Mouse (Mus musculus) ES-CJ7 (cell line): ENCODE measurements around the gene Nat8f7.
"Not testable (repeated sequence)": the region's sequence is repeated elsewhere in the genome, so short reads cannot be mapped to it uniquely, and the experiment has no call there.

ENCODE experiments used
- DNase-seq: peaks from one replicate; pipeline ENCODE4 v3.0.0; 2011; ENCODE audit warnings: low read depth, low spot score

Nat8f7 gene

DNA sequence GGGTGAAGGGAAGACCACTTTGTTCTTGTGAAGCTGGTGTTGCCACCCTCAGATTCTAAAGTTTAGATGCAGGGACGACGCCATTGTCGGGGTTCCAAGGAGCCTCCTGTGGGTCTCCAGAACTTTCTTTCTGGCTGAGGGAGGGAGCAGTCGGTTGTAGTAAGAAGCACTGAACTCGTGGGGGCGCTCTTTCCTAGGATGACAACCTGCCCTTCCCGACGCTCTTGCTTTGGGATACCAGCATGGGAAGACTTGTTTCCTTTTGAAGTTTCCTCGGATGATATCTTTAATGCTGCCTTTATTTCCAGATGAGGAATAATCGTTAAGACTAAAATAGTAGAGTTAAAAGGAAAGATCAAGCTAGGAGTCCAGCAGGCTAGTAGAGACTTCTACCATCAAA lies at the start of gene Nat8f7:
Gene Nat8f7 (minus strand): TSS at position 101 of the 400 bp plus-strand sequence.
- not testable (repeated sequence) for DNase-seq

DNA sequence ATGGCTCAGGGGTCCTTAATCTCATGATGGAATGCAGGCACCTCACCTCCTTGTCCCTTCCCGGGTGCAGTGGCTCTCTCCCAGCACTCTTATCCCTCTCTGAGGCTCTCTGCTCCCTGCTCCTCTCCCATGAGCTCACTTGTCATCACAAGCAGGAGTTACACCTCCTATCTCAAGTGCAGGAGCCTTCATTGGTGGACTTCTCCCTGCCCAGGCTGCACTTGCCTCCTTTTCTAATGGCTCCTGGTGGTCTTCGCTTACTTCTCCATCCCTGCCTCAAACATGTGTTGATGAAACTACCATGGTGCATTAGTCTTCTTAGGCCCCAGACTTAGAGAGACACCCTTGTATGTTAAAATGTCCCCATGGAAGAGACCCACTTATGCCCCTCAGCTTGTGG lies 49.7 kb upstream of the Nat8f7 start:
- not testable (repeated sequence) for DNase-seq

DNA sequence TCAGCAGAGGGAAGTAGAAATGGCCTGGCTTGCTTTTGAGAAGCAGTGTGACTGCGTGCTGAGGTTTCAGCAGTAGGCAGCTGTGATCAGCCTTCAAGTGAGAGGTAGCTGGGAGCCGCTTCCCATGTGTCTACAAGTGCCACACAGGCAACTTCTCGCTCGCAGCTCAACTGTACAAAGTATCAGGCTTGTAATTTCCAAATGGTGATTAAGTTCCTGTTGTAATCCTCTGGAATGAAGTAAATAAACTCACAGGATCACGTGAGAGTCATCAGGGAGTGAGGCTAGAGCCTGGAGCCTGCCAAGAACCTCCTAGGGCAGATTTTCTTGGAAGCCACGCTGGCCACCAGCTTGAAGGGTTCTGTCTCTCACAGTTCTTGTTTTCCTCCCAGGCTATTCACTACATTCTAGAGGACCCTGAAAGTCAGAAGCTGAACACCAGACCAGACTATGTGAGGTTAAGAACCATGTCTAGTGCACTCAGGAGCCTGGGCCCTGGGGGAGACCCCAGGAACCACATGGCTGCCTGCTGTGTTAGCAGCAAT lies 42.8 kb upstream of the Nat8f7 start:
- not testable (repeated sequence) for DNase-seq

DNA sequence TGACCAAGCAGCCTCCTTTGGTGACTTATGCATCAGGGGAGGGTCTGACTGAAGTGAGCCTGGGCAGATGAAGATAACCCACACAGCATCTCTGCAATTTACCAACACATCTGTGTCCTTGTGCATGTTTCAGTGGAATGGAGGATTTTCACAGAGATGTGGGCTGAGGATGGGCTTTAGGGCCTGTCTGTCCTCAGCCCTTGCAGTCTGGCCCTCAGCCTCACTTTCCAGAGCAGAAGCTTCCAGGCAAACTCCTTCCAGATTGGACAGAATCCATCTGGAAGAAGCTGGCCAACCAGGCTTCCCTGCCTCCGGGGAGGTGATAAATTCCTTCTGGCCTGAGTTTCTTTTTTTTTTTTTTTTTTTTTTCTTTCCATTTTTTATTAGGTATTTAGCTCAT lies 3.4 kb downstream of the Nat8f7 start:
- not testable (repeated sequence) for DNase-seq

DNA sequence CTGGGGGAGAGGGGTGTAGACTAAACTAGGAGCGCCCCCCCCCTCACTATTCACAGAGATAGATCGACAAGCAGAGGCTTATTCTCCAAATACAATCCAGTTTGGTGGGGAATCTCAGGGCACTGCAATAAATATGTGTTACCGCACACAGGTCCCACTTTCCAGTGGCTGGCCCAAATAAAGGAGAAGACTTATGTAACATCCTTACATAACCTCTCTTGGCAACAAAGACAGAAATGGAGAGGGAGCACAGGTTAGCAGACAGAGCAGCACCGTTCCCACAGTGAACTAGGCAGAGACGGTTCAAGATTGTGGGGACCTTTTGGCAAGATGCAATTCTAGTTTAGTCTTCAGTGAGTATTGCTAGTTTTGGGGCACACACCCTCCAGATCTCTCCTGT lies 3.8 kb downstream of the Nat8f7 start:
- not testable (repeated sequence) for DNase-seq

DNA sequence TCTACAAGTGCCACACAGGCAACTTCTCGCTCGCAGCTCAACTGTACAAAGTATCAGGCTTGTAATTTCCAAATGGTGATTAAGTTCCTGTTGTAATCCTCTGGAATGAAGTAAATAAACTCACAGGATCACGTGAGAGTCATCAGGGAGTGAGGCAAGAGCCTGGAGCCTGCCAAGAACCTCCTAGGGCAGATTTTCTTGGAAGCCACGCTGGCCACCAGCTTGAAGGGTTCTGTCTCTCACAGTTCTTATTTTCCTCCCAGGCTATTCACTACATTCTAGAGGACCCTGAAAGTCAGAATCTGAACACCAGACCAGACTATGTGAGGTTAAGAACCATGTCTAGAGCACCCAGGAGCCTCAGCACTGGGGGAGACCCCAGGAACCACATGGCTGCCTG lies 11.1 kb downstream of the Nat8f7 start:
- not testable (repeated sequence) for DNase-seq
